Mouse (Mus musculus): Measurements from ENCODE around the gene Slbp.

DNA sequence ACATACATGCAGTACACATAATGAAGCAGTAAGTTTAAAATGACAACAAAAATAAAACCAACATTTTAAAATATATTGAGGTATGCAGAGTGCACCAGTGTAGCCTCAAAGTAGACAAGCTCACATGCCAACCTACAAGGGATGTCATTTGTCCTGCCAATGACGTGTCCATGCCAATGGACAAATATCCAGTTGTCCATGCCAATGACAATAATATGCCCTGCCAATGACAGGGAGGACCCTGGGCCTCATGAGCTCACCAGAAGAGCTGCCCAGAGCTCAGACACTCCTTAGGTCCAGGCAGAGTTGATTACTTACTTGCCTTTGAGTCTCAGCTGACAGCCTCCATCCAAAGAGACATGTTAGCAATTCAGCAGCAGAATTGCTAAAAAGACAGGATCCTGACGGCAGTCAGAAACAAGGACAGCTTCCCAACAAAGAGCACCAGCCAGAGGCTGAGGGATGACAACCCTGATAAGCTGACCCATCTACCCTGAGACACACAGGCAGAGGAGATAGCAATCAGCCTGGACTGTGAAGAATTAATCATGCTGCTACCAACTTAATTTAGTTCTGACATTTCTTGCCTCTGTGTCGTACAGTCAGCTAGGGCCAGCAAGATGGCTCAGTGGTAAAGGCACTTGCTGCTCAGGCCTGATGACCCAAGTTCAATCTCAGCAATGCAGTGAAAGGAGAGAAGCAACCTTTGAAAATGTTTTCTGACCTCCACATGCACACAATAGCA lies 14.6 kb downstream of the Slbp start:
- TF ChIP-seq POLR2A (IDR thresholded peaks at IDR 0.05; ENCODE audit: extremely low read depth, insufficient read depth, low read length) = no peak
- no peak for TF ChIP-seq CTCF (IDR thresholded peaks at IDR 0.05; ENCODE audit: low read depth, low read length)

Data from liver, adult 2 months (tissue).